Mouse (Mus musculus) stomach, postnatal 0 days (tissue): ENCODE data around the gene Nhsl2.

Source experiments
- CTCF ChIP-seq: IDR thresholded peaks from 2 replicates; pipeline ENCODE4 v1.5.1; 2016; ENCODE audit warnings: antibody characterized with exemption, low read depth, mild to moderate bottlenecking, moderate library complexity
- EP300 ChIP-seq: optimal IDR thresholded peaks from 2 replicates; pipeline ENCODE3; 2016; ENCODE audit warnings: antibody characterized with exemption

DNA sequence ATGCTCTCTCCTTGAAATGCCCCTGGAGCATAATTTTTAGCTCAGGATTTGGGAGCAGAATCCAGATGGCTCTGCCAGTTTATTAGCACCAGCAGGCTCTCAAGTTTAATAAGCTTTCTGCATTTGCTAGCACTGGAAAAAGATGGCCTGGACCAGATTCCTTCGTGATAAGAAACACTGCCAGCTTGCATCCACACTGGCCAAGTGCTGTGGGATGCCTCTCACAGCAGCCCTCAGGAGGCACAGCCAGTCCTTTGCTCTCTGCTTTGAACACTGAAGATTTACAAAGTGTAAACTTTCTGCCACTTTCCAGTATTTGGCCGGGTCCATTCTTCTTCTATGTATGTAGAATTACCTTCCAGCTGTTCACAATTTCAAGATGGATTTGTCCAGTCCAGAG is 129.7 kb downstream of the Nhsl2 start:
- TF ChIP-seq CTCF (no peak), EP300 (peak; percentile 45)
